ENCODE assay signal across 9 mouse cellular contexts in the genomic region with DNA sequence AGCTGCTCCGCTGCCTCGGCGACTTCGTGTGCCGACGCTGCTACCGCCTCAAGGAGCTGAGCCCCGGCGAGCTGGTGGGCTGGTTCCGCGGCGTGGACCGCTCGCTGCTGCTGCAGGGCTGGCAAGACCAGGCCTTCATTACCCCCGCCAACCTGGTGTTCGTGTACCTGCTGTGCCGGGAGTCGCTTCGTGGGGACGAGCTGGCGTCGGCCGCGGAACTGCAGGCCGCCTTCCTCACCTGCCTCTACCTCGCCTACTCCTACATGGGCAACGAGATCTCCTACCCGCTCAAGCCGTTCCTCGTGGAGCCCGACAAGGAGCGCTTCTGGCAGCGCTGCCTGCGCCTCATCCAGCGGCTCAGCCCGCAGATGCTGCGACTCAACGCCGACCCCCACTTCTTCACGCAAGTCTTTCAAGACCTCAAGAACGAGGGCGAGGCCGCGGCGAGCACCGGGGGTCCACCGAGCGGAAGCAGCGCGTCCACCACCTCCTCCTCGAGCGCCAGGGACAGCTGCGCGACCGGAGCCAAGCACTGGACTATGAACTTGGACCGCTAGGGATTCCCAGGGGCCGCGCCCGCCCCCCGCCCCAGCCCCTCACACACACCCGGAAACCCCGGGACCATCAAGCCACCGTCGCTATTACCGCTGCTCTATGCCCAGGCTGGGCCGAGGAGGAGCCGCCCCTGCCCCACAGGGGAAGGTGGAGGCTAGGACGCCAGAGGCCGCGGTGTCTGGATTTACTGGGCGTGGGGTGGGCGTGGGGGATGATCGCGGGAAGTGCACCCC. TPM values are rescaled to one million over a fixed set of nuclear protein-coding genes. Genes with fewer than 3 reads are reported as not detected.
DNase-seq lines count a peak whose midpoint lies in the region; ATAC-seq and TF ChIP-seq lines count a peak whose summit lies in the region.
"Had no signal": no experiment of that assay in that cellular context is flagged by ENCODE, and none has a peak within 500 bp of the region (broad histone marks: within the 10 kb centered on the region; RNA-seq: fewer than 3 reads in every experiment).

No protein-coding gene starts in this region.

- H3K9me3 ChIP-seq in hindbrain, embryonic 16.5 days (ENCODE audit: control insufficient read depth, low read length): no peaks in the 10 kb centered on the region
- no peaks in the 10 kb centered on the region for H3K9me3 ChIP-seq in midbrain, embryonic 15.5 days

- TF ChIP-seq CTCF in cortical plate, adult 2 months (IDR thresholded peaks at IDR 0.05; ENCODE audit: extremely low read depth, insufficient read depth, low read length): no peak

- no peaks in the 10 kb centered on the region for H3K27me3 ChIP-seq in hindbrain, embryonic 16.5 days (replicated peaks; ENCODE audit: control insufficient read depth, insufficient read depth, low read length)
- no peaks in the 10 kb centered on the region for H3K27me3 ChIP-seq in midbrain, embryonic 15.5 days (replicated peaks)

- ATAC-seq in hindbrain, embryonic 16.5 days: no peak
- no peak for ATAC-seq in midbrain, embryonic 15.5 days (replicated peaks)
- no peak for ATAC-seq in erythroblast, adult 5-6 weeks (replicated peaks; ENCODE audit: low FRiP score, poor library complexity, severe bottlenecking)

- no peak for TF ChIP-seq POLR2A in cortical plate, adult 2 months (IDR thresholded peaks at IDR 0.05; ENCODE audit: extremely low read depth, insufficient read depth, low read length)

- H3K4me3 ChIP-seq in cortical plate, adult 2 months (ENCODE audit: insufficient read depth, low read length): peak overlapping the region; percentile 97
- H3K4me3 ChIP-seq in hindbrain, embryonic 16.5 days (ENCODE audit: low read length): peak overlapping the region; percentile 94
- peak overlapping the region; percentile 73 for H3K4me3 ChIP-seq in midbrain, embryonic 15.5 days

- intact Hi-C loops in left cerebral cortex, postnatal 25 days (cut with DNase I): no loop called here
- intact Hi-C loops in left cerebral cortex, postnatal 14 days (cut with DNase I): loop anchor here (5.0 kb wide), 1 partner anchor 39 kb away; no protein-coding TSS in a partner anchor

- DNase-seq in left cerebral cortex, postnatal 25 days (ENCODE audit: low spot score in 2 of 2): peak; percentile 32 to 51
- no peak for DNase-seq in left cerebral cortex, postnatal 14 days (ENCODE audit: low spot score in 2 of 2)
- peak; percentile 2 for DNase-seq in adrenal gland, postnatal 25 days
- no peak for DNase-seq in adipocyte (ENCODE audit: low spot score)

- no peaks in the 10 kb centered on the region for H3K36me3 ChIP-seq in hindbrain, embryonic 16.5 days (ENCODE audit: control insufficient read depth, insufficient read depth, low read length)
- H3K36me3 ChIP-seq in midbrain, embryonic 15.5 days (replicated peaks): no peaks in the 10 kb centered on the region

- peak overlapping the region; percentile 81 for H3K4me2 ChIP-seq in hindbrain, embryonic 16.5 days (ENCODE audit: low read length)
- peak overlapping the region; percentile 92 for H3K4me2 ChIP-seq in midbrain, embryonic 15.5 days

- WGBS in hindbrain, embryonic 16.5 days: under 1% methylated on average over 70 of the region's 74 CpGs
- WGBS in midbrain, embryonic 15.5 days: under 1% methylated on average over 74 of the region's 74 CpGs

- H3K9ac ChIP-seq in hindbrain, embryonic 16.5 days (ENCODE audit: low read depth, low read length): peak overlapping the region; percentile 98
- H3K9ac ChIP-seq in midbrain, embryonic 15.5 days: peak overlapping the region; percentile 91

- peak overlapping the region; percentile 61 for H3K27ac ChIP-seq in cortical plate, adult 2 months (ENCODE audit: insufficient read depth, low read length)
- H3K27ac ChIP-seq in hindbrain, embryonic 16.5 days (ENCODE audit: low read depth, low read length): peak overlapping the region; percentile 88
- peak overlapping the region; percentile 87 for H3K27ac ChIP-seq in midbrain, embryonic 15.5 days
- H3K27ac ChIP-seq: macrophage had no signal

- peaks cover 12% of the 10 kb centered on the region for H3K4me1 ChIP-seq in cortical plate, adult 2 months (ENCODE audit: control insufficient read depth, insufficient read depth, low read length)
- peaks cover 25% of the 10 kb centered on the region for H3K4me1 ChIP-seq in hindbrain, embryonic 16.5 days (ENCODE audit: control insufficient read depth, insufficient read depth, low read depth, low read length)
- peaks cover 61% of the 10 kb centered on the region for H3K4me1 ChIP-seq in midbrain, embryonic 15.5 days

RNA-seq across cellular contexts. Expression of gene Cdk5r2, which starts 1.1 kb away (rescaled TPM):
- total RNA-seq in left cerebral cortex, postnatal 25 days (2021): 100 to 1,000 TPM; 441 to 447 TPM
- total RNA-seq in left cerebral cortex, postnatal 14 days (2021): 100 to 1,000 TPM; 566 to 585 TPM
- total RNA-seq in adrenal gland, postnatal 25 days (2021): 4.3 and 5.1 TPM in 2 replicates
- polyA plus RNA-seq in cortical plate, adult 2 months (2012; rRNA removed): 304 and 313 TPM in 2 replicates
- polyA plus RNA-seq in hindbrain, embryonic 16.5 days (2015; fragmentation: Nextera tagmentation; extraction: Ambion mirVana): 8.4 and 9.4 TPM in 2 replicates
- polyA plus RNA-seq in midbrain, embryonic 15.5 days (2015; fragmentation: Nextera tagmentation; extraction: Ambion mirVana): 9.1 and 9.7 TPM in 2 replicates
- total RNA-seq in erythroblast, adult 5-6 weeks (2015; ENCODE audit: low replicate concordance): not detected in 2 replicates
- total RNA-seq in erythroblast, adult 5-6 weeks (2017; ENCODE audit: low replicate concordance): not detected in 2 replicates
- polyA plus RNA-seq: macrophage had no signal

RNA-seq across cellular contexts. Expression of gene Fev, which starts 29.4 kb away (rescaled TPM):
- total RNA-seq in left cerebral cortex, postnatal 25 days (2021): not detected
- total RNA-seq in left cerebral cortex, postnatal 14 days (2021): not detected
- total RNA-seq in adrenal gland, postnatal 25 days (2021): 1.7 and 1.8 TPM in 2 replicates
- not detected in 2 replicates for polyA plus RNA-seq in cortical plate, adult 2 months (2012; rRNA removed)
- 2.9 and 3.3 TPM in 2 replicates for polyA plus RNA-seq in hindbrain, embryonic 16.5 days (2015; fragmentation: Nextera tagmentation; extraction: Ambion mirVana)
- polyA plus RNA-seq in midbrain, embryonic 15.5 days (2015; fragmentation: Nextera tagmentation; extraction: Ambion mirVana): 1.8 TPM in 2 replicates
- total RNA-seq in erythroblast, adult 5-6 weeks (2015; ENCODE audit: low replicate concordance): not detected in 2 replicates
- total RNA-seq in erythroblast, adult 5-6 weeks (2017; ENCODE audit: low replicate concordance): not detected in 2 replicates
- polyA plus RNA-seq: macrophage had no signal

RNA-seq across cellular contexts. Expression of gene Cryba2, which starts 37.1 kb away (rescaled TPM):
- total RNA-seq in left cerebral cortex, postnatal 25 days (2021): not detected
- total RNA-seq in left cerebral cortex, postnatal 14 days (2021): under 1 TPM in 1 of 2 experiments, not detected in 1; 0.51 TPM
- 2.2 TPM in 1 of 2 replicates, not detected in the other for total RNA-seq in adrenal gland, postnatal 25 days (2021)
- polyA plus RNA-seq in cortical plate, adult 2 months (2012; rRNA removed): 0.66 and 1.4 TPM in 2 replicates
- polyA plus RNA-seq in hindbrain, embryonic 16.5 days (2015; fragmentation: Nextera tagmentation; extraction: Ambion mirVana): 1.4 and 2.1 TPM in 2 replicates
- 0.38 and 0.72 TPM in 2 replicates for polyA plus RNA-seq in midbrain, embryonic 15.5 days (2015; fragmentation: Nextera tagmentation; extraction: Ambion mirVana)
- total RNA-seq in erythroblast, adult 5-6 weeks (2015; ENCODE audit: low replicate concordance): not detected in 2 replicates
- not detected in 2 replicates for total RNA-seq in erythroblast, adult 5-6 weeks (2017; ENCODE audit: low replicate concordance)
- polyA plus RNA-seq: macrophage had no signal

Comparison
In these comparisons a context has a peak if more than half of its experiments do, and no peak if none do; other contexts are left out.
1. DNase-seq: peak in left cerebral cortex, postnatal 25 days (2 of 2) and adrenal gland, postnatal 25 days (single experiment); none in left cerebral cortex, postnatal 14 days (0 of 2) and adipocyte (single experiment).
2. RNA of gene Cdk5r2, which starts 1.1 kb away (total RNA-seq): 566 to 585 TPM in left cerebral cortex, postnatal 14 days and 441 to 447 TPM in left cerebral cortex, postnatal 25 days; 4.3 to 5.1 TPM in adrenal gland, postnatal 25 days and not detected in erythroblast, adult 5-6 weeks; every median in the first group is over 10 times any median in the second.
3. Peak in every context shown above with its lines, with median percentiles within 50 percentile points of each other: H3K27ac ChIP-seq and H3K4me3 ChIP-seq.